Comparison of ENCODE assay signal across 24 mouse cellular contexts in the genomic region with DNA sequence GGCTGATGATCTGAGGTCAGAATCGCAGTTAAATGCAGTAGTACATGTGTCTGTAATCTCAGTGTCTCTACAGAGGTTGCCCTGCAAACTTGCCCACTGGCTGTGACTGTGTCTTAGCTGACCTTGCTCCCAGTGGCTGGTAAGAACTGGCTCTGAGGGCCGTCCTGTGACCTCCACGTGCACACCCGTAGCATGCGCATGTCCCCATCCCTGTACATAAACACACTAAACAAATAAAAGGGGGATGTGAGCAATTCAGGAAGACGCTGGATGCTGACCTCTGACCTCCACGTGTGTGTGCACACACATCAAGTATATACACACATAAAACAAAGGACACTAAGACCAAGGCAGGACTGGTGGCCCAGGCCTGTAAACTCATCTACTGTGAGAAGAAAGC. TPM values are rescaled to one million over a fixed set of nuclear protein-coding genes. Genes with fewer than 3 reads are reported as not detected.
A peak's percentile ranks its signal among the peaks of the same experiment; 100 is the strongest.
DNase-seq lines count a peak whose midpoint lies in the region; ATAC-seq and TF ChIP-seq lines count a peak whose summit lies in the region.
"Had no signal": no experiment of that assay in that cellular context is flagged by ENCODE, and none has a peak within 500 bp of the region (broad histone marks: within the 10 kb centered on the region; RNA-seq: fewer than 3 reads in every experiment).

No protein-coding gene starts in this region.

- peak overlapping the region; percentile 32 for H3K27ac ChIP-seq in heart, embryonic 10.5 days
- no peak overlapping the region for H3K27ac ChIP-seq in liver, embryonic 12.5 days
- H3K27ac ChIP-seq in liver, embryonic 11.5 days (ENCODE audit: low read depth, low read length): no peak overlapping the region
- peak overlapping the region; percentile 32; the same call in 1 of the 2 replicates for H3K27ac ChIP-seq in embryonic facial prominence, embryonic 10.5 days (replicated peaks)
- no peak overlapping the region for H3K27ac ChIP-seq in stomach, embryonic 15.5 days
- no peak overlapping the region for H3K27ac ChIP-seq in forebrain, postnatal 0 days (ENCODE audit: low read depth, low read length)
- H3K27ac ChIP-seq: forebrain, embryonic 13.5 days; hindbrain, embryonic 12.5 days; left cerebral cortex, adult 2 months; limb, embryonic 12.5 days; lung, embryonic 15.5 days; midbrain, embryonic 15.5 days; neural tube, embryonic 15.5 days had no signal

- no peaks in the 10 kb centered on the region for H3K36me3 ChIP-seq in heart, embryonic 10.5 days
- no peaks in the 10 kb centered on the region for H3K36me3 ChIP-seq in liver, embryonic 12.5 days
- H3K36me3 ChIP-seq in liver, embryonic 11.5 days (ENCODE audit: control insufficient read depth, insufficient read depth, low read length): no peaks in the 10 kb centered on the region
- H3K36me3 ChIP-seq in embryonic facial prominence, embryonic 10.5 days (replicated peaks): no peaks in the 10 kb centered on the region
- H3K36me3 ChIP-seq in stomach, embryonic 15.5 days: no peaks in the 10 kb centered on the region
- no peaks in the 10 kb centered on the region for H3K36me3 ChIP-seq in forebrain, postnatal 0 days (ENCODE audit: insufficient read depth)
- H3K36me3 ChIP-seq: hindbrain, embryonic 12.5 days; limb, embryonic 12.5 days; lung, embryonic 15.5 days; midbrain, embryonic 15.5 days; neural tube, embryonic 15.5 days had no signal

- no peak overlapping the region for H3K4me2 ChIP-seq in liver, embryonic 12.5 days
- H3K4me2 ChIP-seq in liver, embryonic 11.5 days: no peak overlapping the region
- H3K4me2 ChIP-seq in stomach, embryonic 15.5 days: no peak overlapping the region
- H3K4me2 ChIP-seq in forebrain, postnatal 0 days (ENCODE audit: low read depth): no peak overlapping the region
- H3K4me2 ChIP-seq: forebrain, embryonic 13.5 days; hindbrain, embryonic 12.5 days; limb, embryonic 12.5 days; lung, embryonic 15.5 days; midbrain, embryonic 15.5 days; neural tube, embryonic 15.5 days had no signal

- H3K4me3 ChIP-seq in heart, embryonic 10.5 days: no peak overlapping the region
- no peak overlapping the region for H3K4me3 ChIP-seq in liver, embryonic 12.5 days
- no peak overlapping the region for H3K4me3 ChIP-seq in liver, embryonic 11.5 days (ENCODE audit: low read depth, low read length)
- H3K4me3 ChIP-seq in embryonic facial prominence, embryonic 10.5 days: no peak overlapping the region
- no peak overlapping the region for H3K4me3 ChIP-seq in stomach, embryonic 15.5 days (replicated peaks)
- no peak overlapping the region for H3K4me3 ChIP-seq in forebrain, postnatal 0 days (ENCODE audit: low read depth, low read length)
- H3K4me3 ChIP-seq: erythroblast, embryonic 14.5 days; forebrain, embryonic 13.5 days; hindbrain, embryonic 12.5 days; left cerebral cortex, adult 2 months; limb, embryonic 12.5 days; lung, embryonic 15.5 days; midbrain, embryonic 15.5 days; myocyte; neural tube, embryonic 15.5 days had no signal

- 73% methylated on average over 7 of the region's 7 CpGs for WGBS in heart, embryonic 10.5 days
- 62% methylated on average over 7 of the region's 7 CpGs for WGBS in liver, embryonic 12.5 days (ENCODE audit: insufficient replicate concordance)
- 74% methylated on average over 7 of the region's 7 CpGs for WGBS in liver, embryonic 11.5 days
- WGBS in embryonic facial prominence, embryonic 10.5 days: 51% methylated on average over 7 of the region's 7 CpGs
- 59% methylated on average over 7 of the region's 7 CpGs for WGBS in stomach, embryonic 15.5 days
- 88% methylated on average over 7 of the region's 7 CpGs for WGBS in forebrain, postnatal 0 days

- DNase-seq in heart, embryonic 10.5 days (ENCODE audit: low spot score): no peak
- DNase-seq in heart, postnatal 10 days: no peak
- no peak for DNase-seq in liver, embryonic 11.5 days (ENCODE audit: low spot score)
- DNase-seq in embryonic facial prominence, embryonic 10.5 days (ENCODE audit: low spot score): no peak
- DNase-seq in MN1 (ENCODE audit: low spot score): no peak
- DNase-seq in forebrain, postnatal 0 days: no peak
- DNase-seq: adrenal gland, postnatal 36 days; cerebellum, adult 11-12 months; cerebellum, postnatal 36 days; gastrocnemius, postnatal 10 days; heart, postnatal 14 days; thymus, postnatal 36 days had no signal

- no peaks in the 10 kb centered on the region for H3K27me3 ChIP-seq in heart, embryonic 10.5 days (ENCODE audit: insufficient read depth, poor library complexity, severe bottlenecking)
- no peaks in the 10 kb centered on the region for H3K27me3 ChIP-seq in liver, embryonic 12.5 days (replicated peaks)
- H3K27me3 ChIP-seq in liver, embryonic 11.5 days (replicated peaks; ENCODE audit: control insufficient read depth, insufficient read depth, low read length): no peaks in the 10 kb centered on the region
- H3K27me3 ChIP-seq in embryonic facial prominence, embryonic 10.5 days (replicated peaks; ENCODE audit: low read depth, poor library complexity, severe bottlenecking): no peaks in the 10 kb centered on the region
- H3K27me3 ChIP-seq in stomach, embryonic 15.5 days (replicated peaks): no peaks in the 10 kb centered on the region
- H3K27me3 ChIP-seq in forebrain, postnatal 0 days (ENCODE audit: insufficient read depth, low read length): no peaks in the 10 kb centered on the region
- H3K27me3 ChIP-seq: forebrain, embryonic 13.5 days; hindbrain, embryonic 12.5 days; limb, embryonic 12.5 days; lung, embryonic 15.5 days; midbrain, embryonic 15.5 days; neural tube, embryonic 15.5 days had no signal

- H3K4me1 ChIP-seq in heart, embryonic 10.5 days: peaks cover 15% of the 10 kb centered on the region
- H3K4me1 ChIP-seq in liver, embryonic 12.5 days: 0 out of 2 replicates have a peak, but pooled peaks cover 5% of the 10 kb centered on the region
- no peaks in the 10 kb centered on the region for H3K4me1 ChIP-seq in liver, embryonic 11.5 days (replicated peaks; ENCODE audit: control insufficient read depth, insufficient read depth, low read length)
- peaks cover 15% of the 10 kb centered on the region for H3K4me1 ChIP-seq in embryonic facial prominence, embryonic 10.5 days
- H3K4me1 ChIP-seq in stomach, embryonic 15.5 days: peaks cover 6% of the 10 kb centered on the region; the same call in 1 of the 2 replicates
- no peaks in the 10 kb centered on the region for H3K4me1 ChIP-seq in forebrain, postnatal 0 days (ENCODE audit: insufficient read depth)
- H3K4me1 ChIP-seq: forebrain, embryonic 13.5 days; midbrain, embryonic 15.5 days; neural tube, embryonic 15.5 days had no signal

- intact Hi-C loops in heart, postnatal 10 days (cut with DNase I): no loop called here

- no peaks in the 10 kb centered on the region for H3K9me3 ChIP-seq in heart, embryonic 10.5 days
- H3K9me3 ChIP-seq in liver, embryonic 12.5 days (replicated peaks): no peaks in the 10 kb centered on the region
- H3K9me3 ChIP-seq in liver, embryonic 11.5 days (ENCODE audit: control insufficient read depth, low read length): no peaks in the 10 kb centered on the region
- no peaks in the 10 kb centered on the region for H3K9me3 ChIP-seq in embryonic facial prominence, embryonic 10.5 days
- H3K9me3 ChIP-seq in stomach, embryonic 15.5 days: no peaks in the 10 kb centered on the region
- H3K9me3 ChIP-seq in forebrain, postnatal 0 days (ENCODE audit: low read length): no peaks in the 10 kb centered on the region
- H3K9me3 ChIP-seq: forebrain, embryonic 13.5 days; hindbrain, embryonic 12.5 days; limb, embryonic 12.5 days; lung, embryonic 15.5 days; midbrain, embryonic 15.5 days; neural tube, embryonic 15.5 days had no signal

- peak; percentile 43; the same call in 1 of the 2 replicates for ATAC-seq in liver, embryonic 12.5 days
- ATAC-seq in liver, embryonic 11.5 days (replicated peaks; ENCODE audit: low FRiP score): no peak
- ATAC-seq in stomach, embryonic 15.5 days (ENCODE audit: insufficient read depth, low FRiP score, low read depth): 0 out of 2 replicates have a peak, but pooled peaks have one; percentile 18
- ATAC-seq in forebrain, postnatal 0 days: no peak
- ATAC-seq: CD4-positive, CD25-positive, alpha-beta regulatory T cell, adult 4 months; forebrain, embryonic 13.5 days; midbrain, embryonic 15.5 days had no signal

- no peak overlapping the region for H3K9ac ChIP-seq in liver, embryonic 12.5 days
- H3K9ac ChIP-seq in liver, embryonic 11.5 days (ENCODE audit: low read depth, low read length): no peak overlapping the region
- H3K9ac ChIP-seq in stomach, embryonic 15.5 days: no peak overlapping the region
- H3K9ac ChIP-seq in forebrain, postnatal 0 days: no peak overlapping the region
- H3K9ac ChIP-seq: forebrain, embryonic 13.5 days; hindbrain, embryonic 12.5 days; limb, embryonic 12.5 days; lung, embryonic 15.5 days; midbrain, embryonic 15.5 days; neural tube, embryonic 15.5 days had no signal

- TF ChIP-seq CTCF in forebrain, postnatal 0 days (IDR thresholded peaks at IDR 0.05; ENCODE audit: low read depth): no peak

RNA-seq across cellular contexts. Expression of a gene that starts 14.3 kb away (rescaled TPM):
- polyA plus RNA-seq in heart, embryonic 10.5 days (2016; fragmentation: Nextera tagmentation; extraction: Ambion mirVana): 57.1 and 58.5 TPM in 2 replicates
- total RNA-seq in heart, postnatal 10 days (2021): 10 to 100 TPM; 48.7 to 55.5 TPM
- 35.7 and 38.5 TPM in 2 replicates for polyA plus RNA-seq in liver, embryonic 12.5 days (2016; fragmentation: Nextera tagmentation; extraction: Ambion mirVana)
- polyA plus RNA-seq in liver, embryonic 11.5 days (2014; fragmentation: Nextera tagmentation; extraction: Ambion mirVana): 49.1 and 55.8 TPM in 2 replicates
- polyA plus RNA-seq in embryonic facial prominence, embryonic 10.5 days (2016; fragmentation: Nextera tagmentation; extraction: Ambion mirVana): 68.1 and 69.9 TPM in 2 replicates
- polyA plus RNA-seq in stomach, embryonic 15.5 days (2015; fragmentation: Nextera tagmentation; extraction: Ambion mirVana): 53.6 and 54.5 TPM in 2 replicates
- total RNA-seq in forebrain, postnatal 0 days (2014; rRNA removed): 51.4 and 63.5 TPM in 2 replicates
- 37.7 and 45.7 TPM in 2 replicates for polyA plus RNA-seq in forebrain, postnatal 0 days (2015; fragmentation: Nextera tagmentation; extraction: Ambion mirVana)

Comparison
In these comparisons a context has a peak if more than half of its experiments do, and no peak if none do; other contexts are left out.
1. ATAC-seq: peak in liver, embryonic 12.5 days (single experiment) and stomach, embryonic 15.5 days (single experiment); none in liver, embryonic 11.5 days (single experiment) and forebrain, postnatal 0 days (single experiment).
2. H3K27ac ChIP-seq: peak in heart, embryonic 10.5 days (single experiment) and embryonic facial prominence, embryonic 10.5 days (single experiment); none in liver, embryonic 12.5 days (single experiment), liver, embryonic 11.5 days (single experiment), stomach, embryonic 15.5 days (single experiment) and forebrain, postnatal 0 days (single experiment).